Mouse (Mus musculus) midbrain, embryonic 15.5 days (tissue): Measurements from ENCODE around the gene Bms1. TPM values are rescaled to one million over a fixed set of nuclear protein-coding genes. Genes with fewer than 3 reads are reported as not detected.

Experiments
- ATAC-seq: fragments of 200-750 bp; cut with Nextera tagmentation; replicated peaks from 2 replicates; pipeline ENCODE4 v1.8.0; 2017; ENCODE audit warnings: moderate TSS enrichment
- H3K27ac ChIP-seq: fragments of 300-500 bp; sonication (generic); 2 replicates; pipeline ENCODE4 v1.5.1; 2015; ENCODE audit warnings: mild to moderate bottlenecking, inconsistent platforms
- H3K27me3 ChIP-seq: fragments of 300-500 bp; sonication (generic); replicated peaks from 2 replicates; pipeline ENCODE4 v1.6.1; 2015; ENCODE audit warnings: inconsistent platforms
- H3K36me3 ChIP-seq: fragments of 300-500 bp; sonication (generic); replicated peaks from 2 replicates; pipeline ENCODE4 v1.6.1; 2015; ENCODE audit warnings: inconsistent platforms
- H3K4me1 ChIP-seq: fragments of 300-500 bp; sonication (generic); 2 replicates; pipeline ENCODE4 v1.6.1; 2015; ENCODE audit warnings: inconsistent platforms
- H3K4me2 ChIP-seq: fragments of 300-500 bp; sonication (generic); 2 replicates; pipeline ENCODE4 v1.6.1; 2015; ENCODE audit warnings: inconsistent platforms, mild to moderate bottlenecking, moderate library complexity
- H3K4me3 ChIP-seq: fragments of 300-500 bp; sonication (generic); 2 replicates; pipeline ENCODE4 v1.5.1; 2015; ENCODE audit warnings: mild to moderate bottlenecking, inconsistent platforms
- H3K9ac ChIP-seq: fragments of 300-500 bp; sonication (generic); 2 replicates; pipeline ENCODE4 v1.6.1; 2015; ENCODE audit warnings: mild to moderate bottlenecking, inconsistent platforms
- H3K9me3 ChIP-seq: fragments of 300-500 bp; sonication (generic); 2 replicates; pipeline ENCODE4 v1.6.1; 2016; ENCODE audit warnings: inconsistent platforms
- WGBS: fragments of 180-500 bp; shearing (Covaris S2); methylation state at CpG from one replicate; pipeline ENCODE4 v1.1.7; 2015; ENCODE audit warnings: mixed read lengths; 5-methylcytosine and 5-hydroxymethylcytosine counted together
- microRNA-seq: library from miRNA; unstranded; fragments of <30 nt; microRNA quantifications from one replicate; pipeline ENCODE4, GENCODE M21; 2016
- polyA plus RNA-seq: library from polyadenylated mRNA; unstranded; fragments of >200 nt; fragmentation: Nextera tagmentation; extraction: Ambion mirVana; gene quantifications from 2 replicates; pipeline ENCODE4 v1.2.1, GENCODE M21; 2015

Bms1 gene
- polyA plus RNA-seq, 1 experiment from 2014 or later, result 23.2 TPM

GRCm38 (mm10) chr6:118348186-118348585 is 71.1 kb downstream of the Bms1 start:
- Histone ChIP-seq H3K9ac (no peak overlapping the region), H3K4me2 (no peak overlapping the region), H3K27ac (no peak overlapping the region), H3K27me3 (no peaks in the 10 kb centered on the region), H3K9me3 (no peaks in the 10 kb centered on the region), H3K36me3 (no peaks in the 10 kb centered on the region), H3K4me3 (no peak overlapping the region), H3K4me1 (no peaks in the 10 kb centered on the region)
- no peak for ATAC-seq
- 72% methylated on average over 3 of the region's 3 CpGs for WGBS

GRCm38 (mm10) chr6:118347291-118347690 is 72.0 kb downstream of the Bms1 start:
- 92% methylated on average over 8 of the region's 8 CpGs for WGBS
- ATAC-seq, result no peak

GRCm38 (mm10) chr6:118341861-118342485 is 77.3 kb downstream of the Bms1 start:
- Histone ChIP-seq H3K4me3 (no peak overlapping the region), H3K9me3 (no peaks in the 10 kb centered on the region), H3K4me2 (no peak overlapping the region), H3K27me3 (no peaks in the 10 kb centered on the region), H3K27ac (no peak overlapping the region), H3K9ac (no peak overlapping the region), H3K36me3 (no peaks in the 10 kb centered on the region), H3K4me1 (no peaks in the 10 kb centered on the region)
- no peak for ATAC-seq
- whole genome bisulfite sequencing, result 89% methylated on average over 11 of the region's 11 CpGs

More at GRCm38 (mm10) chr6:118347291-118347690, 72.0 kb downstream of the Bms1 start:
- Histone ChIP-seq H3K36me3 (no peaks in the 10 kb centered on the region), H3K9me3 (no peaks in the 10 kb centered on the region), H3K4me2 (no peak overlapping the region), H3K4me1 (no peaks in the 10 kb centered on the region), H3K9ac (no peak overlapping the region), H3K4me3 (no peak overlapping the region), H3K27me3 (no peaks in the 10 kb centered on the region), H3K27ac (no peak overlapping the region)

GRCm38 (mm10) chr6:118337660-118338059 is 81.6 kb downstream of the Bms1 start:
- 82% methylated on average over 5 of the region's 5 CpGs for WGBS

GRCm38 (mm10) chr6:118336541-118337480 is 82.5 kb downstream of the Bms1 start:
- Histone ChIP-seq H3K4me3 (no peak overlapping the region), H3K4me1 (no peaks in the 10 kb centered on the region), H3K36me3 (no peaks in the 10 kb centered on the region), H3K27ac (no peak overlapping the region), H3K9me3 (no peaks in the 10 kb centered on the region), H3K4me2 (no peak overlapping the region), H3K27me3 (no peaks in the 10 kb centered on the region), H3K9ac (no peak overlapping the region)
- ATAC-seq, result peak; percentile 52; the same call in 1 of the 2 replicates
- 63% methylated on average over 14 of the region's 14 CpGs for WGBS

More at GRCm38 (mm10) chr6:118337660-118338059, 81.6 kb downstream of the Bms1 start:
- H3K9ac ChIP-seq, result no peak overlapping the region
- H3K27me3 ChIP-seq, result no peaks in the 10 kb centered on the region
- H3K9me3 ChIP-seq, result no peaks in the 10 kb centered on the region
- H3K4me1 ChIP-seq, result no peaks in the 10 kb centered on the region
- ATAC-seq, result no peak
- H3K27ac ChIP-seq, result no peak overlapping the region
- no peak overlapping the region for H3K4me3 ChIP-seq
- H3K4me2 ChIP-seq, result no peak overlapping the region
- no peaks in the 10 kb centered on the region for H3K36me3 ChIP-seq

GRCm38 (mm10) chr6:118335934-118336450 is 83.3 kb downstream of the Bms1 start:
- 77% methylated on average over 5 of the region's 5 CpGs for WGBS
- no peak overlapping the region for H3K27ac ChIP-seq

GRCm38 (mm10) chr6:118333861-118334260 is 85.4 kb downstream of the Bms1 start:
- Histone ChIP-seq H3K36me3 (no peaks in the 10 kb centered on the region), H3K9ac (no peak overlapping the region), H3K4me2 (no peak overlapping the region), H3K27ac (no peak overlapping the region), H3K27me3 (no peaks in the 10 kb centered on the region), H3K4me1 (no peaks in the 10 kb centered on the region), H3K4me3 (no peak overlapping the region), H3K9me3 (no peaks in the 10 kb centered on the region)
- ATAC-seq, result no peak
- WGBS, result 89% methylated on average over 9 of the region's 9 CpGs

More at GRCm38 (mm10) chr6:118335934-118336450, 83.3 kb downstream of the Bms1 start:
- Histone ChIP-seq H3K4me1 (no peaks in the 10 kb centered on the region), H3K4me2 (no peak overlapping the region), H3K4me3 (no peak overlapping the region), H3K27me3 (no peaks in the 10 kb centered on the region), H3K9me3 (no peaks in the 10 kb centered on the region), H3K9ac (no peak overlapping the region), H3K36me3 (no peaks in the 10 kb centered on the region)
- no peak for ATAC-seq

Small RNAs within 50 kb of the gene (microRNA-seq; reads per million reads assigned to microRNA genes)
- gene Gm25953, result not detected

Other genes with a start within 250 kb of the Bms1 start
- 6.6 and 6.9 TPM in 2 replicates for gene Ret, start 221.8 kb downstream of the Bms1 start, polyA plus RNA-seq
- gene Zfp248, start 36.1 kb upstream of the Bms1 start, polyA plus RNA-seq, result 18.6 and 19.3 TPM in 2 replicates
- 12.5 and 12.6 TPM in 2 replicates for gene Zfp9, start 59.8 kb upstream of the Bms1 start, polyA plus RNA-seq
- 16.7 and 17.6 TPM in 2 replicates for gene Ankrd26, start 142.8 kb upstream of the Bms1 start, polyA plus RNA-seq